ENCODE assay signal across 9 mouse cellular contexts in the genomic region with DNA sequence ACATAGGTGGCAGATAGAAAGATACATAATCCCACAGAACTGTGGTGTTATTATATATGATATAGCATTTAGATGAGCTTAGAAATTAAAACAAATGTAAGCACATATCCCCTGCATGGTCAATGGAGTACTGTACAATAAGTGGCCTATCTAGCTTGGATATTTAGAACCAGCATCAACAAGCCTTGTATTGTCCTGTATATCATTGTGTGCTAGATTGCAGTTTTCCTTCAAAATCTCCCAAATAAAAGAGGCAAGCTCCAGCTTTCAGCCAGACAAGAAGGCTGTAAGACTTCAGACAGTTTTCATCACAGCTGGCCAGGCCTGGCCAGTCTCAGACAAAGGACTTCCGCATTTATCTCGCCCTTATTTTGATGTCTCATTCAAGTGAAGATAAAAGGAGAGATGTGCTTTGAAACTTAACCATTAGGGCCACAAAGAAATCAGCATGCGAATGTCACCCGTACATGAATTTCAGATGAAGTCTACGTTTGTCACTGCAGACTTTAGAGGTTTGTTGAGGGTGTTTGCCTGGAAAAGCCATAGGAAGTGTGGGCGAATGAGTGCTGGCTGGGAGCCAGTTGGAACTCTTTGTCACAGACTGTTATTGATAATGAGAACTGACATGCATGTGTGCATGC.
A peak's percentile ranks its signal among the peaks of the same experiment; 100 is the strongest.
DNase-seq lines count a peak whose midpoint lies in the region; ATAC-seq and TF ChIP-seq lines count a peak whose summit lies in the region.
"Had no signal": no experiment of that assay in that cellular context is flagged by ENCODE, and none has a peak within 500 bp of the region (broad histone marks: within the 10 kb centered on the region; RNA-seq: fewer than 3 reads in every experiment).

No protein-coding gene starts in this region.

- H3K4me2 ChIP-seq in hindbrain, embryonic 15.5 days = no peak overlapping the region

- H3K9me3 ChIP-seq in MEL (replicated peaks; ENCODE audit: insufficient read depth, low read length) = no peaks in the 10 kb centered on the region
- H3K9me3 ChIP-seq in hindbrain, embryonic 15.5 days = no peaks in the 10 kb centered on the region

- peaks cover 0 to 16% of the 10 kb centered on the region in 2 experiments; a peak in 2 of 4 replicates for H3K36me3 ChIP-seq in MEL (ENCODE audit: control insufficient read depth in 1 of 2, insufficient read depth in 2 of 2, low read length in 2 of 2)
- H3K36me3 ChIP-seq in hindbrain, embryonic 15.5 days = no peaks in the 10 kb centered on the region

- TF ChIP-seq EP300 in MEL (IDR thresholded peaks at IDR 0.05; ENCODE audit: low read depth in 1 of 2, low read length in 2 of 2) = peak; percentile 43 to 61

- peak overlapping the region; percentile 45 for H3K27ac ChIP-seq in MEL (ENCODE audit: control insufficient read depth, low read depth, low read length)
- H3K27ac ChIP-seq in hindbrain, embryonic 15.5 days (replicated peaks) = 0 out of 2 replicates have a peak overlapping the region, but pooled peaks have one; percentile 11

- DNase-seq in embryo, embryonic 10.5 days (ENCODE audit: low spot score) = peak; percentile 42
- DNase-seq in embryo, embryonic 9.5 days (ENCODE audit: extremely low spot score) = no peak
- DNase-seq in MEL (ENCODE audit: low read depth, low spot score) = peak; percentile 79
- peak; percentile 16 for DNase-seq in heart, adult 8-10 months (ENCODE audit: low spot score)
- no peak for DNase-seq in gastrocnemius, postnatal 25 days
- DNase-seq in testis, postnatal 10 days (ENCODE audit: low spot score) = no peak
- no peak for DNase-seq in thymus, postnatal 14 days

- no peaks in the 10 kb centered on the region for H3K27me3 ChIP-seq in MEL (ENCODE audit: control insufficient read depth in 1 of 2, insufficient read depth in 2 of 2, low read length in 2 of 2)
- H3K27me3 ChIP-seq in hindbrain, embryonic 15.5 days = no peaks in the 10 kb centered on the region

- WGBS in hindbrain, embryonic 15.5 days = 13% methylated on average over 6 of the region's 6 CpGs

- TF ChIP-seq CTCF in MEL (IDR thresholded peaks at IDR 0.05 in 2 of 3, conservative IDR thresholded peaks at IDR 0.05 in 1 of 3; ENCODE audit: control insufficient read depth in 1 of 3, insufficient read depth in 1 of 3, low read depth in 2 of 3, low read length in 3 of 3, poor library complexity in 1 of 3, severe bottlenecking in 1 of 3) = no peak

- TF ChIP-seq POLR2A in MEL (IDR thresholded peaks at IDR 0.05; ENCODE audit: control insufficient read depth in 1 of 2, insufficient read depth in 1 of 2, low read depth in 1 of 2, low read length in 2 of 2, poor library complexity in 1 of 2) = no peak

- H3K4me1 ChIP-seq in MEL (ENCODE audit: control insufficient read depth in 1 of 2, insufficient read depth in 2 of 2, low read length in 2 of 2) = peaks cover 4 to 15% of the 10 kb centered on the region in 2 experiments
- no peaks in the 10 kb centered on the region for H3K4me1 ChIP-seq in hindbrain, embryonic 15.5 days (replicated peaks)

- no peaks in the 10 kb centered on the region for H3K79me2 ChIP-seq in MEL (ENCODE audit: control insufficient read depth, insufficient read depth, low read length, poor library complexity)

- no peak for TF ChIP-seq RAD21 in MEL (IDR thresholded peaks at IDR 0.05; ENCODE audit: low read depth, low read length)

- no peak for ATAC-seq in hindbrain, embryonic 15.5 days (ENCODE audit: low FRiP score, low read depth)

- H3K4me3 ChIP-seq in MEL (ENCODE audit: control insufficient read depth in 1 of 2, insufficient read depth in 1 of 2, low read depth in 2 of 2, low read length in 2 of 2) = peak overlapping the region in 1 of 2 experiments; percentile 10; a peak in 1 of 4 replicates
- no peak overlapping the region for H3K4me3 ChIP-seq in hindbrain, embryonic 15.5 days
- H3K4me3 ChIP-seq: erythroblast, embryonic 14.5 days had no signal

- 0 out of 2 replicates have a peak overlapping the region, but pooled peaks have one; percentile 2 for H3K9ac ChIP-seq in MEL (ENCODE audit: control insufficient read depth, low read depth, low read length, poor library complexity, severe bottlenecking)
- H3K9ac ChIP-seq in hindbrain, embryonic 15.5 days = no peak overlapping the region

TF ChIP-seq in MEL, 35 proteins besides CTCF, POLR2A, EP300 and RAD21:
- TF ChIP-seq GATA1 (IDR thresholded peaks at IDR 0.05; ENCODE audit: low read depth, low read length) (peak; percentile 59), USF1 (IDR thresholded peaks at IDR 0.05; ENCODE audit: low read depth, low read length) (0 out of 2 replicates have a peak, but pooled peaks have one; percentile 1), ELF1 (IDR thresholded peaks at IDR 0.05; ENCODE audit: low read depth, low read length) (peak; percentile 75), ETS1 (IDR thresholded peaks at IDR 0.05; ENCODE audit: low read depth, low read length) (peak; percentile 65), POLR2AphosphoS2 (IDR thresholded peaks at IDR 0.05; ENCODE audit: low read length) (no peak)

Comparison
In these comparisons a context has a peak if more than half of its experiments do, and no peak if none do; other contexts are left out.
1. DNase-seq: peak in embryo, embryonic 10.5 days (single experiment), MEL (single experiment) and heart, adult 8-10 months (single experiment); none in embryo, embryonic 9.5 days (single experiment), gastrocnemius, postnatal 25 days (single experiment), testis, postnatal 10 days (single experiment) and thymus, postnatal 14 days (single experiment).